In the genomic region with DNA sequence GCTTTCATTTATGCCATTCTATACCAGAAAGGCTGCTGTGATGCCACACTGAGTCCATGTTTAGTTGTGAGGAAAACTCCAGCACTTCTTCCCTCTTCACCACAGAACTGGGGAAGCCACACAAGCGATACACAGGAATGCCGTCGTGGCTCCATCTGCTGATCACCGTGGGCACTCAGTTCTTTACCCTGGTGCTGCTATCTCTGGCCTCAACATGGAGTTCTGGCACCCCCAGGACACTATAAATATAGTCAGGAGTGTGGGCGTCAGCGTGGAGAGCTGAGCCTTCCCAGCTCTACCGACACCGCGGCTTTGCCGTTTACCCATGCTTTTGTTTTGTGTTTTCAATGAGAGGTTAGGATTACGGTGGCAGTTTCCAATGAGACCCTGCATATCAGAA, we compare ENCODE assay signal across 28 mouse cellular contexts. TPM values are rescaled to one million over a fixed set of nuclear protein-coding genes. Genes with fewer than 3 reads are reported as not detected.
A peak's percentile ranks its signal among the peaks of the same experiment; 100 is the strongest.
DNase-seq lines count a peak whose midpoint lies in the region; ATAC-seq and TF ChIP-seq lines count a peak whose summit lies in the region.
"Had no signal": no experiment of that assay in that cellular context is flagged by ENCODE, and none has a peak within 500 bp of the region (broad histone marks: within the 10 kb centered on the region; RNA-seq: fewer than 3 reads in every experiment).

No protein-coding gene starts in this region.

- no peak overlapping the region for H3K27ac ChIP-seq in heart, postnatal 0 days (ENCODE audit: low read depth)
- peak overlapping the region; percentile 64 for H3K27ac ChIP-seq in olfactory bulb, adult 2 months (ENCODE audit: insufficient read depth, low read depth, low read length)
- H3K27ac ChIP-seq: embryonic facial prominence, embryonic 10.5 days; embryonic facial prominence, embryonic 13.5 days; forebrain, embryonic 12.5 days; forebrain, embryonic 15.5 days; gastrocnemius, adult 2 months; heart, embryonic 15.5 days; hindbrain, embryonic 10.5 days; hindbrain, embryonic 13.5 days; intestine, embryonic 15.5 days had no signal

- H3K4me3 ChIP-seq in heart, postnatal 0 days (ENCODE audit: low read depth, low read length), result no peak overlapping the region
- no peak overlapping the region for H3K4me3 ChIP-seq in olfactory bulb, adult 2 months (ENCODE audit: insufficient read depth, low read depth, low read length)
- H3K4me3 ChIP-seq: embryonic facial prominence, embryonic 10.5 days; embryonic facial prominence, embryonic 13.5 days; erythroblast, embryonic 14.5 days; forebrain, embryonic 12.5 days; forebrain, embryonic 15.5 days; gastrocnemius, adult 2 months; heart, embryonic 12.5 days; heart, embryonic 15.5 days; hindbrain, embryonic 10.5 days; hindbrain, embryonic 13.5 days; intestine, embryonic 15.5 days had no signal

- H3K4me2 ChIP-seq in heart, postnatal 0 days (ENCODE audit: low read depth, low read length), result no peak overlapping the region
- H3K4me2 ChIP-seq: embryonic facial prominence, embryonic 13.5 days; forebrain, embryonic 12.5 days; forebrain, embryonic 15.5 days; heart, embryonic 12.5 days; heart, embryonic 15.5 days; hindbrain, embryonic 13.5 days; intestine, embryonic 15.5 days had no signal

- ATAC-seq in heart, postnatal 0 days (ENCODE audit: insufficient read depth, low read depth), result peak; percentile 62
- ATAC-seq: activated CD4-positive, CD25-positive, alpha-beta regulatory T cell, adult 4 months; forebrain, embryonic 15.5 days; hindbrain, embryonic 16.5 days; intestine, embryonic 15.5 days had no signal

- H3K4me1 ChIP-seq in heart, postnatal 0 days (ENCODE audit: control insufficient read depth, insufficient read depth), result no peaks in the 10 kb centered on the region
- H3K4me1 ChIP-seq in olfactory bulb, adult 2 months (ENCODE audit: control insufficient read depth, insufficient read depth, low read length), result peaks cover 6% of the 10 kb centered on the region
- H3K4me1 ChIP-seq: embryonic facial prominence, embryonic 10.5 days; embryonic facial prominence, embryonic 13.5 days; forebrain, embryonic 12.5 days; forebrain, embryonic 15.5 days; heart, embryonic 12.5 days; heart, embryonic 15.5 days; hindbrain, embryonic 10.5 days; hindbrain, embryonic 13.5 days; intestine, embryonic 15.5 days had no signal

- DNase-seq in heart, postnatal 0 days (ENCODE audit: low spot score), result no peak
- DNase-seq in heart, adult 9 months (ENCODE audit: low spot score in 2 of 2), result no peak
- peak; percentile 44 for DNase-seq in right cerebral cortex, adult 18-20 months
- DNase-seq in right cerebral cortex, postnatal 36 days (ENCODE audit: low spot score in 2 of 2), result no peak
- no peak for DNase-seq in spleen, postnatal 14 days (ENCODE audit: low spot score in 2 of 2)
- DNase-seq: adrenal gland, adult 8-10 months; adrenal gland, postnatal 25 days; cerebellum, adult 18-20 months; cerebellum, adult 9-11 months; cerebellum, postnatal 36 days; embryo, embryonic 11 days; gastrocnemius, adult 2 months; gastrocnemius, postnatal 14 days; heart, adult 11 months had no signal

- TF ChIP-seq CTCF in heart, postnatal 0 days (IDR thresholded peaks at IDR 0.05; ENCODE audit: low read depth), result peak; percentile 28
- TF ChIP-seq CTCF in olfactory bulb, adult 2 months (IDR thresholded peaks at IDR 0.05; ENCODE audit: insufficient read depth, low read depth, low read length), result no peak

- no peak for TF ChIP-seq EP300 in heart, postnatal 0 days (IDR thresholded peaks at IDR 0.05; ENCODE audit: low read depth)

- H3K9ac ChIP-seq in heart, postnatal 0 days (replicated peaks; ENCODE audit: low read depth, low read length), result no peak overlapping the region
- H3K9ac ChIP-seq: embryonic facial prominence, embryonic 13.5 days; forebrain, embryonic 12.5 days; forebrain, embryonic 15.5 days; heart, embryonic 12.5 days; heart, embryonic 15.5 days; hindbrain, embryonic 13.5 days; intestine, embryonic 15.5 days had no signal

- no peaks in the 10 kb centered on the region for H3K9me3 ChIP-seq in heart, postnatal 0 days (replicated peaks; ENCODE audit: control insufficient read depth, low read length)
- H3K9me3 ChIP-seq: embryonic facial prominence, embryonic 10.5 days; embryonic facial prominence, embryonic 13.5 days; forebrain, embryonic 12.5 days; forebrain, embryonic 15.5 days; heart, embryonic 12.5 days; heart, embryonic 15.5 days; hindbrain, embryonic 10.5 days; hindbrain, embryonic 13.5 days; intestine, embryonic 15.5 days had no signal

- 48% methylated on average over 11 of the region's 11 CpGs for WGBS in heart, postnatal 0 days
- WGBS in olfactory bulb, adult 2 months, result 36% methylated on average over 11 of the region's 11 CpGs

- TF ChIP-seq POLR2A in olfactory bulb, adult 2 months (IDR thresholded peaks at IDR 0.05; ENCODE audit: insufficient read depth, low read depth, low read length), result no peak

- no peaks in the 10 kb centered on the region for H3K27me3 ChIP-seq in heart, postnatal 0 days (ENCODE audit: control insufficient read depth, insufficient read depth, low read length)
- H3K27me3 ChIP-seq: embryonic facial prominence, embryonic 13.5 days; forebrain, embryonic 12.5 days; forebrain, embryonic 15.5 days; heart, embryonic 12.5 days; heart, embryonic 15.5 days; hindbrain, embryonic 13.5 days; intestine, embryonic 15.5 days had no signal

- H3K36me3 ChIP-seq in heart, postnatal 0 days (replicated peaks; ENCODE audit: control insufficient read depth, insufficient read depth, low read length), result peaks cover 71% of the 10 kb centered on the region

RNA-seq across cellular contexts. Expression of a gene that starts 11.3 kb away (rescaled TPM):
- 94.2 and 195 TPM in 2 replicates for total RNA-seq in heart, postnatal 0 days (2014; rRNA removed; ENCODE audit: low replicate concordance)
- 341 and 358 TPM in 2 replicates for polyA plus RNA-seq in heart, postnatal 0 days (2015; fragmentation: Nextera tagmentation; extraction: Ambion mirVana)
- polyA plus RNA-seq in olfactory bulb, adult 2 months (2012; ENCODE audit: insufficient read depth, insufficient read length, low replicate concordance, missing spikeins), result not detected in 2 replicates

RNA-seq across cellular contexts. Expression of a gene that starts 19.4 kb away (rescaled TPM):
- 8.7 and 16.4 TPM in 2 replicates for total RNA-seq in heart, postnatal 0 days (2014; rRNA removed; ENCODE audit: low replicate concordance)
- polyA plus RNA-seq in heart, postnatal 0 days (2015; fragmentation: Nextera tagmentation; extraction: Ambion mirVana), result 9.0 and 9.9 TPM in 2 replicates
- not detected in 2 replicates for polyA plus RNA-seq in olfactory bulb, adult 2 months (2012; ENCODE audit: insufficient read depth, insufficient read length, low replicate concordance, missing spikeins)

RNA-seq across cellular contexts. Expression of a gene that starts 31.4 kb away (rescaled TPM):
- not detected in 2 replicates for total RNA-seq in heart, postnatal 0 days (2014; rRNA removed; ENCODE audit: low replicate concordance)
- polyA plus RNA-seq in heart, postnatal 0 days (2015; fragmentation: Nextera tagmentation; extraction: Ambion mirVana), result not detected in 2 replicates
- polyA plus RNA-seq in olfactory bulb, adult 2 months (2012; ENCODE audit: insufficient read depth, insufficient read length, low replicate concordance, missing spikeins), result not detected in 2 replicates
- polyA plus RNA-seq: activated CD4-positive, CD25-positive, alpha-beta regulatory T cell, adult 4 months; C2C12; embryonic facial prominence, embryonic 10.5 days; embryonic facial prominence, embryonic 13.5 days; forebrain, embryonic 12.5 days; forebrain, embryonic 15.5 days; heart, embryonic 12.5 days; heart, embryonic 15.5 days; hindbrain, embryonic 10.5 days; hindbrain, embryonic 13.5 days; hindbrain, embryonic 16.5 days; intestine, embryonic 15.5 days had no signal

RNA-seq across cellular contexts. Expression of a gene that starts 34.7 kb away (rescaled TPM):
- total RNA-seq in heart, postnatal 0 days (2014; rRNA removed; ENCODE audit: low replicate concordance), result 28.4 and 35.7 TPM in 2 replicates
- polyA plus RNA-seq in heart, postnatal 0 days (2015; fragmentation: Nextera tagmentation; extraction: Ambion mirVana), result 16.8 and 20.0 TPM in 2 replicates
- polyA plus RNA-seq in olfactory bulb, adult 2 months (2012; ENCODE audit: insufficient read depth, insufficient read length, low replicate concordance, missing spikeins), result 510 TPM in 1 of 2 replicates, not detected in the other

RNA-seq across cellular contexts. Expression of a gene that starts 36.0 kb away (rescaled TPM):
- 51.6 and 58.7 TPM in 2 replicates for total RNA-seq in heart, postnatal 0 days (2014; rRNA removed; ENCODE audit: low replicate concordance)
- 37.4 and 38.9 TPM in 2 replicates for polyA plus RNA-seq in heart, postnatal 0 days (2015; fragmentation: Nextera tagmentation; extraction: Ambion mirVana)
- polyA plus RNA-seq in olfactory bulb, adult 2 months (2012; ENCODE audit: insufficient read depth, insufficient read length, low replicate concordance, missing spikeins), result not detected in 2 replicates

Comparison
In these comparisons a context has a peak if more than half of its experiments do, and no peak if none do; other contexts are left out.
1. RNA of a gene that starts 11.3 kb away (polyA plus RNA-seq): 341 to 358 TPM in heart, postnatal 0 days; not detected in olfactory bulb, adult 2 months; every median in the first group is over 100 times any median in the second.